Mouse (Mus musculus): ENCODE measurements around the gene Olfr535. TPM values are rescaled to one million over a fixed set of nuclear protein-coding genes. Genes with fewer than 3 reads are reported as not detected.
"Not testable (repeated sequence)": the region's sequence is repeated elsewhere in the genome, so short reads cannot be mapped to it uniquely, and the experiment has no call there.

The Olfr535 gene
- not detected in 2 replicates for polyA plus RNA-seq (2015; fragmentation: Nextera tagmentation; extraction: Ambion mirVana)

GRCm38 (mm10) chr7:140483916-140484315 lies at the start of gene Olfr535:
Olfr535 (plus strand) TSS chr7:140484216.
- Histone ChIP-seq H3K4me1 (replicated peaks; ENCODE audit: control insufficient read depth, insufficient read depth, low read length) (no peaks in the 10 kb centered on the region), H3K27ac (ENCODE audit: low read depth, low read length) (no peak within 1 kb of the TSS), H3K4me3 (ENCODE audit: low read depth, low read length) (no peak within 1 kb of the TSS), H3K27me3 (replicated peaks; ENCODE audit: control insufficient read depth, insufficient read depth, low read length) (no peaks in the 10 kb centered on the region), H3K36me3 (ENCODE audit: control insufficient read depth, insufficient read depth) (no peaks in the 10 kb centered on the region), H3K9me3 (ENCODE audit: control insufficient read depth) (no peaks in the 10 kb centered on the region), H3K9ac (ENCODE audit: low read depth, low read length) (no peak within 1 kb of the TSS), H3K4me2 (replicated peaks; ENCODE audit: low read depth) (no peak within 1 kb of the TSS)
- WGBS: 85% methylated on average over 1 of the region's 1 CpGs
- no peak for ATAC-seq
- TF ChIP-seq CTCF (IDR thresholded peaks at IDR 0.05; ENCODE audit: low read depth): no peak

GRCm38 (mm10) chr7:140443141-140443540 lies 40.9 kb upstream of the Olfr535 start:
- Histone ChIP-seq H3K4me2 (replicated peaks; ENCODE audit: low read depth) (no peak overlapping the region), H3K4me1 (replicated peaks; ENCODE audit: control insufficient read depth, insufficient read depth, low read length) (no peaks in the 10 kb centered on the region), H3K36me3 (ENCODE audit: control insufficient read depth, insufficient read depth) (no peaks in the 10 kb centered on the region), H3K9ac (ENCODE audit: low read depth, low read length) (no peak overlapping the region), H3K27ac (ENCODE audit: low read depth, low read length) (no peak overlapping the region), H3K4me3 (ENCODE audit: low read depth, low read length) (no peak overlapping the region), H3K27me3 (replicated peaks; ENCODE audit: control insufficient read depth, insufficient read depth, low read length) (no peaks in the 10 kb centered on the region), H3K9me3 (ENCODE audit: control insufficient read depth) (no peaks in the 10 kb centered on the region)
- 87% methylated on average over 1 of the region's 1 CpGs for WGBS
- TF ChIP-seq CTCF (IDR thresholded peaks at IDR 0.05; ENCODE audit: low read depth): no peak
- no peak for ATAC-seq

- H3K4me2 ChIP-seq (replicated peaks; ENCODE audit: low read depth); H3K9me3 ChIP-seq (ENCODE audit: control insufficient read depth); H3K4me1 ChIP-seq (replicated peaks; ENCODE audit: control insufficient read depth, insufficient read depth, low read length); H3K9ac ChIP-seq (ENCODE audit: low read depth, low read length); H3K4me3 ChIP-seq (ENCODE audit: low read depth, low read length); H3K27ac ChIP-seq (ENCODE audit: low read depth, low read length); ATAC-seq; H3K36me3 ChIP-seq (ENCODE audit: control insufficient read depth, insufficient read depth); H3K27me3 ChIP-seq (replicated peaks; ENCODE audit: control insufficient read depth, insufficient read depth, low read length): not testable (repeated sequence)
- WGBS: no CpG with 5 or more reads among the region's 1 CpGs
Measured at GRCm38 (mm10) chr7:140463070-140463469, 20.9 kb upstream of the Olfr535 start, which contains the start of gene Olfr533. Olfr533 (plus strand) TSS chr7:140463370.

- H3K4me1 ChIP-seq (replicated peaks; ENCODE audit: control insufficient read depth, insufficient read depth, low read length): no peaks in the 10 kb centered on the region
- 84% methylated on average over 1 of the region's 1 CpGs for WGBS
- 0 out of 2 replicates have a peak, but pooled peaks cover 2% of the 10 kb centered on the region for H3K9me3 ChIP-seq (ENCODE audit: control insufficient read depth)
- no peak overlapping the region for H3K4me2 ChIP-seq (replicated peaks; ENCODE audit: low read depth)
- ATAC-seq: no peak
- H3K27ac ChIP-seq (ENCODE audit: low read depth, low read length): no peak overlapping the region
- no peaks in the 10 kb centered on the region for H3K27me3 ChIP-seq (replicated peaks; ENCODE audit: control insufficient read depth, insufficient read depth, low read length)
- TF ChIP-seq CTCF (IDR thresholded peaks at IDR 0.05; ENCODE audit: low read depth): no peak
- no peak overlapping the region for H3K9ac ChIP-seq (ENCODE audit: low read depth, low read length)
- H3K4me3 ChIP-seq (ENCODE audit: low read depth, low read length): no peak overlapping the region
- no peaks in the 10 kb centered on the region for H3K36me3 ChIP-seq (ENCODE audit: control insufficient read depth, insufficient read depth)
Measured at GRCm38 (mm10) chr7:140477886-140478285, 6.1 kb upstream of the Olfr535 start.

DNA sequence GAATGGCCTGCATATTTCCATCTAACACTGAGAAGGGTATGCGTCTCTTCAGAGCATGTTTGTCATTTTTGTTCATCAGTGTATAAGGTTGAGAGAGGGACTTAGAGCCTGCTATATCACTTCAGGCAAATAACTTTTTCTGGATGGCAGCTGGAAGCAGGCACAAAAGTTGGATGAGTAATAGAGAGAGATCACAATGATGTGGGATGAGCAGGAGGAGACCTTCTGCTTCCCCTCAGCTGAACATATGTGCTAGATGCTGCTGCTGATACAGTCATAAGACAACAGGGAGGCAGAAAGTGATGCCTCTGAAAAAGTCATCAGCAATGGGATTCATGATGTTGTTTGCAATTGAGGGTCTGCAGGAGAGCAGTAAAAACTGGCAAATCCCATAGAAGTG lies 5.3 kb upstream of the Olfr535 start:
- Histone ChIP-seq H3K27me3 (replicated peaks; ENCODE audit: control insufficient read depth, insufficient read depth, low read length) (no peaks in the 10 kb centered on the region), H3K4me3 (ENCODE audit: low read depth, low read length) (no peak overlapping the region), H3K9ac (ENCODE audit: low read depth, low read length) (no peak overlapping the region), H3K27ac (ENCODE audit: low read depth, low read length) (no peak overlapping the region), H3K4me1 (replicated peaks; ENCODE audit: control insufficient read depth, insufficient read depth, low read length) (no peaks in the 10 kb centered on the region), H3K9me3 (ENCODE audit: control insufficient read depth) (0 out of 2 replicates have a peak, but pooled peaks cover 2% of the 10 kb centered on the region), H3K36me3 (ENCODE audit: control insufficient read depth, insufficient read depth) (no peaks in the 10 kb centered on the region), H3K4me2 (replicated peaks; ENCODE audit: low read depth) (no peak overlapping the region)
- WGBS: 86% methylated on average over 1 of the region's 1 CpGs
- TF ChIP-seq CTCF (IDR thresholded peaks at IDR 0.05; ENCODE audit: low read depth): no peak
- ATAC-seq: no peak

GRCm38 (mm10) chr7:140488981-140489380 lies 5.0 kb downstream of the Olfr535 start:
- ATAC-seq: no peak
- H3K27me3 ChIP-seq (replicated peaks; ENCODE audit: control insufficient read depth, insufficient read depth, low read length): no peaks in the 10 kb centered on the region
- TF ChIP-seq CTCF (IDR thresholded peaks at IDR 0.05; ENCODE audit: low read depth): no peak
- H3K27ac ChIP-seq (ENCODE audit: low read depth, low read length): no peak overlapping the region
- 84% methylated on average over 1 of the region's 1 CpGs for WGBS
- H3K9ac ChIP-seq (ENCODE audit: low read depth, low read length): no peak overlapping the region
- H3K4me2 ChIP-seq (replicated peaks; ENCODE audit: low read depth): no peak overlapping the region
- H3K9me3 ChIP-seq (ENCODE audit: control insufficient read depth): no peaks in the 10 kb centered on the region
- no peaks in the 10 kb centered on the region for H3K4me1 ChIP-seq (replicated peaks; ENCODE audit: control insufficient read depth, insufficient read depth, low read length)
- H3K36me3 ChIP-seq (ENCODE audit: control insufficient read depth, insufficient read depth): no peaks in the 10 kb centered on the region
- H3K4me3 ChIP-seq (ENCODE audit: low read depth, low read length): no peak overlapping the region

GRCm38 (mm10) chr7:140494231-140494630 lies 10.2 kb downstream of the Olfr535 start:
- no peaks in the 10 kb centered on the region for H3K36me3 ChIP-seq (ENCODE audit: control insufficient read depth, insufficient read depth)
- H3K9ac ChIP-seq (ENCODE audit: low read depth, low read length): no peak overlapping the region
- no peaks in the 10 kb centered on the region for H3K27me3 ChIP-seq (replicated peaks; ENCODE audit: control insufficient read depth, insufficient read depth, low read length)
- no peaks in the 10 kb centered on the region for H3K9me3 ChIP-seq (ENCODE audit: control insufficient read depth)
- no peak for TF ChIP-seq CTCF (IDR thresholded peaks at IDR 0.05; ENCODE audit: low read depth)
- ATAC-seq: no peak
- no peak overlapping the region for H3K4me3 ChIP-seq (ENCODE audit: low read depth, low read length)
- 8% methylated on average over 2 of the region's 2 CpGs for WGBS
- H3K27ac ChIP-seq (ENCODE audit: low read depth, low read length): no peak overlapping the region
- no peak overlapping the region for H3K4me2 ChIP-seq (replicated peaks; ENCODE audit: low read depth)
- H3K4me1 ChIP-seq (replicated peaks; ENCODE audit: control insufficient read depth, insufficient read depth, low read length): no peaks in the 10 kb centered on the region

Data from intestine, postnatal 0 days (tissue).